ENCODE assay signal across 28 mouse cellular contexts in the genomic region with DNA sequence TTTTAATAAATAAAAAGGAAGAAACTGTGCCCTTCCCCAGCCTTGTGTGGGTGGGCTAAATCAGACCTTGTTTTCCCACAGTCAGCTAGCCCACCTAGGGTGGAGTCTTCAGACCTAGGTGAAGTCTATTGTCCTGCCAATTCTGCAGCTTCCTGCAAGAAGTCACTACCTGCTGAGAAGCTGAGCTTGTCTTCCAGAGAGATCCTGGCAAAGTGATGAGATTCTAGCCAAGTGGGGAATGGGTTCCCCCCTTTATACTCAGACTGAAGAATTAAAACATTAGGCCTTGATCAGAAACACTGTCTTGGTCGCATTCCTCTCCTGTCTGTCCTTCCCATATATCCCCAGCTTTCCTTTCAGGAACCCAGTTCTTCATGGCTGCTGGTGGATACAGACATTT. TPM values are rescaled to one million over a fixed set of nuclear protein-coding genes. Genes with fewer than 3 reads are reported as not detected.
A peak's percentile ranks its signal among the peaks of the same experiment; 100 is the strongest.
DNase-seq lines count a peak whose midpoint lies in the region; ATAC-seq lines count a peak whose summit lies in the region.
"Had no signal": no experiment of that assay in that cellular context is flagged by ENCODE, and none has a peak within 500 bp of the region (broad histone marks: within the 10 kb centered on the region; RNA-seq: fewer than 3 reads in every experiment).

No protein-coding gene starts in this region.

- no peak for ATAC-seq in heart, embryonic 11.5 days (replicated peaks; ENCODE audit: insufficient number of reproducible peaks, low FRiP score, low TSS enrichment)
- ATAC-seq in hindbrain, embryonic 12.5 days (ENCODE audit: low FRiP score): no peak
- ATAC-seq: activated CD4-positive, CD25-positive, alpha-beta regulatory T cell, adult 4 months; CD4-positive, CD25-positive, alpha-beta regulatory T cell, adult 4 months; forebrain, embryonic 14.5 days; forebrain, embryonic 16.5 days had no signal

- no peak overlapping the region for H3K9ac ChIP-seq in heart, embryonic 11.5 days (ENCODE audit: low read depth, low read length)
- H3K9ac ChIP-seq in hindbrain, embryonic 12.5 days: no peak overlapping the region
- H3K9ac ChIP-seq: embryonic facial prominence, embryonic 13.5 days; embryonic facial prominence, embryonic 15.5 days; forebrain, embryonic 12.5 days had no signal

- no peak overlapping the region for H3K4me3 ChIP-seq in heart, embryonic 11.5 days (ENCODE audit: low read depth, low read length)
- no peak overlapping the region for H3K4me3 ChIP-seq in macrophage (ENCODE audit: inconsistent target)
- no peak overlapping the region for H3K4me3 ChIP-seq in hindbrain, embryonic 12.5 days
- H3K4me3 ChIP-seq: embryonic facial prominence, embryonic 13.5 days; embryonic facial prominence, embryonic 15.5 days; erythroblast, embryonic 14.5 days; forebrain, embryonic 10.5 days; forebrain, embryonic 12.5 days had no signal

- H3K27ac ChIP-seq in heart, embryonic 11.5 days (ENCODE audit: low read depth, low read length): no peak overlapping the region
- H3K27ac ChIP-seq in macrophage: peak overlapping the region; percentile 97
- no peak overlapping the region for H3K27ac ChIP-seq in hindbrain, embryonic 12.5 days
- H3K27ac ChIP-seq: embryonic facial prominence, embryonic 13.5 days; embryonic facial prominence, embryonic 15.5 days; forebrain, embryonic 10.5 days; forebrain, embryonic 12.5 days had no signal

- H3K36me3 ChIP-seq in heart, embryonic 11.5 days (ENCODE audit: control insufficient read depth, insufficient read depth, low read length): no peaks in the 10 kb centered on the region
- no peaks in the 10 kb centered on the region for H3K36me3 ChIP-seq in macrophage (ENCODE audit: inconsistent target)
- no peaks in the 10 kb centered on the region for H3K36me3 ChIP-seq in hindbrain, embryonic 12.5 days
- H3K36me3 ChIP-seq: embryonic facial prominence, embryonic 13.5 days; embryonic facial prominence, embryonic 15.5 days; forebrain, embryonic 10.5 days; forebrain, embryonic 12.5 days; G1E had no signal

- no peaks in the 10 kb centered on the region for H3K4me1 ChIP-seq in heart, embryonic 11.5 days (ENCODE audit: control insufficient read depth, insufficient read depth, low read length)
- H3K4me1 ChIP-seq in hindbrain, embryonic 12.5 days: no peaks in the 10 kb centered on the region
- H3K4me1 ChIP-seq: embryonic facial prominence, embryonic 13.5 days; embryonic facial prominence, embryonic 15.5 days had no signal

- H3K79me2 ChIP-seq in macrophage (ENCODE audit: inconsistent target): no peaks in the 10 kb centered on the region

- H3K9me3 ChIP-seq in heart, embryonic 11.5 days (replicated peaks; ENCODE audit: control insufficient read depth, low read length): no peaks in the 10 kb centered on the region
- no peaks in the 10 kb centered on the region for H3K9me3 ChIP-seq in hindbrain, embryonic 12.5 days (replicated peaks)
- H3K9me3 ChIP-seq: embryonic facial prominence, embryonic 13.5 days; embryonic facial prominence, embryonic 15.5 days; forebrain, embryonic 10.5 days; forebrain, embryonic 12.5 days; G1E had no signal

- WGBS in heart, embryonic 11.5 days (ENCODE audit: insufficient replicate concordance): 85% methylated on average over 1 of the region's 1 CpGs
- 100% methylated on average over 1 of the region's 1 CpGs for WGBS in macrophage (ENCODE audit: missing documents)
- WGBS in hindbrain, embryonic 12.5 days: 81% methylated on average over 1 of the region's 1 CpGs

- no peak overlapping the region for H3K4me2 ChIP-seq in heart, embryonic 11.5 days
- H3K4me2 ChIP-seq in hindbrain, embryonic 12.5 days (replicated peaks): no peak overlapping the region
- H3K4me2 ChIP-seq: embryonic facial prominence, embryonic 13.5 days; embryonic facial prominence, embryonic 15.5 days; forebrain, embryonic 12.5 days had no signal

- peak; percentile 82 for DNase-seq in heart, adult 11 months
- DNase-seq in R1 (ENCODE audit: low read depth, low spot score): peak; percentile 54
- DNase-seq in testis, postnatal 14 days (ENCODE audit: low spot score): no peak
- DNase-seq: adrenal gland, adult 8-10 months; adrenal gland, postnatal 14 days; adrenal gland, postnatal 36 days; B cell, adult 2 months; cerebellum, adult 11 months; cerebellum, adult 18-20 months; cerebellum, adult 8-10 months; cerebellum, adult 9-11 months; cerebellum, postnatal 14 days; cerebellum, postnatal 36 days; embryo, embryonic 11 days had no signal

- H3K27me3 ChIP-seq in heart, embryonic 11.5 days (ENCODE audit: control insufficient read depth, insufficient read depth, low read length): no peaks in the 10 kb centered on the region
- no peaks in the 10 kb centered on the region for H3K27me3 ChIP-seq in hindbrain, embryonic 12.5 days
- H3K27me3 ChIP-seq: CH12.LX; embryonic facial prominence, embryonic 13.5 days; embryonic facial prominence, embryonic 15.5 days; forebrain, embryonic 12.5 days had no signal

RNA-seq across cellular contexts. Expression of a gene that starts 52.5 kb away (rescaled TPM):
- polyA plus RNA-seq in heart, embryonic 11.5 days (2014; fragmentation: Nextera tagmentation; extraction: Ambion mirVana): 0.15 and 0.21 TPM in 2 replicates
- total RNA-seq in macrophage (2018; cell fraction: chromatin; rRNA removed): 1 to 10 TPM in 13 of 26 experiments, under 1 TPM in 13; 0.21 to 1.8 (median 1.0) TPM
- total RNA-seq in macrophage (2018; cell fraction: cytosol; rRNA removed): under 1 TPM in 7 of 26 experiments, not detected in 19; 0.03 to 0.18 (median 0.05) TPM
- 1 to 10 TPM in 1 of 26 experiments, under 1 TPM in 23, not detected in 2; 0.12 to 1.1 (median 0.46) TPM for total RNA-seq in macrophage (2018; cell fraction: nucleus; rRNA removed)
- polyA plus RNA-seq in macrophage (2018): not detected in 3 replicates
- polyA plus RNA-seq in hindbrain, embryonic 12.5 days (2016; fragmentation: Nextera tagmentation; extraction: Ambion mirVana): 0.07 and 0.39 TPM in 2 replicates
- total RNA-seq: CH12.LX had no signal
- polyA plus RNA-seq: activated CD4-positive, CD25-positive, alpha-beta regulatory T cell, adult 4 months; erythroblast, embryonic 14.5 days; forebrain, embryonic 10.5 days; G1E had no signal
